Mouse (Mus musculus): ENCODE measurements around the gene Adgrd1. TPM values are rescaled to one million over a fixed set of nuclear protein-coding genes. Genes with fewer than 3 reads are reported as not detected.

The Adgrd1 gene
- total RNA-seq, 4 experiments from 2014 or later: 3.3 to 4.8 (median 4.1) TPM

Other genes with a start within 250 kb of the Adgrd1 start
- under 1 TPM in 1 of 4 experiments, not detected in 3; 0.09 TPM for gene Rimbp2, start 143.3 kb upstream of the Adgrd1 start, total RNA-seq (2022)
- 10 to 100 TPM; 10.0 to 15.5 (median 12.4) TPM for gene Stx2, start 88.2 kb upstream of the Adgrd1 start, total RNA-seq (2022)
- gene Ran, start 76.7 kb upstream of the Adgrd1 start, total RNA-seq (2022): 100 to 1,000 TPM in 2 of 4 experiments, 10 to 100 TPM in 2; 97.6 to 107 (median 102) TPM